Comparison of ENCODE assay signal across 8 mouse cellular contexts in genomic region chr19:46045696-46046311, GRCm38 (mm10). TPM values are rescaled to one million over a fixed set of nuclear protein-coding genes. Genes with fewer than 3 reads are reported as not detected.
DNase-seq lines count a peak whose midpoint lies in the region; ATAC-seq and TF ChIP-seq lines count a peak whose summit lies in the region.

No protein-coding gene starts in this region.

- no peaks in the 10 kb centered on the region for H3K27me3 ChIP-seq in embryonic facial prominence, embryonic 10.5 days (replicated peaks; ENCODE audit: low read depth, poor library complexity, severe bottlenecking)
- H3K27me3 ChIP-seq in heart, embryonic 10.5 days (ENCODE audit: insufficient read depth, poor library complexity, severe bottlenecking), result no peaks in the 10 kb centered on the region
- no peaks in the 10 kb centered on the region for H3K27me3 ChIP-seq in kidney, embryonic 14.5 days (ENCODE audit: control insufficient read depth, insufficient read depth, low read length)

- TF ChIP-seq CTCF in lung, adult 2 months (IDR thresholded peaks at IDR 0.05; ENCODE audit: insufficient read depth, low read length), result no peak
- no peak for TF ChIP-seq CTCF in olfactory bulb, adult 2 months (IDR thresholded peaks at IDR 0.05; ENCODE audit: insufficient read depth, low read depth, low read length)

- H3K4me1 ChIP-seq in embryonic facial prominence, embryonic 10.5 days, result peaks cover 63% of the 10 kb centered on the region
- peaks cover 58% of the 10 kb centered on the region for H3K4me1 ChIP-seq in heart, embryonic 10.5 days
- H3K4me1 ChIP-seq in kidney, embryonic 14.5 days (ENCODE audit: control insufficient read depth, insufficient read depth, low read length), result peaks cover 46% of the 10 kb centered on the region
- peaks cover 25% of the 10 kb centered on the region for H3K4me1 ChIP-seq in lung, adult 2 months (ENCODE audit: control insufficient read depth, insufficient read depth, low read length)
- peaks cover 35% of the 10 kb centered on the region for H3K4me1 ChIP-seq in olfactory bulb, adult 2 months (ENCODE audit: control insufficient read depth, insufficient read depth, low read length)

- H3K4me2 ChIP-seq in kidney, embryonic 14.5 days (replicated peaks; ENCODE audit: low read depth, low read length), result peak overlapping the region; percentile 75

- H3K9ac ChIP-seq in kidney, embryonic 14.5 days (ENCODE audit: low read depth, low read length), result peak overlapping the region; percentile 94

- 0 out of 2 replicates have a peak, but pooled peaks cover 2% of the 10 kb centered on the region for H3K36me3 ChIP-seq in embryonic facial prominence, embryonic 10.5 days (replicated peaks)
- H3K36me3 ChIP-seq in heart, embryonic 10.5 days, result no peaks in the 10 kb centered on the region
- H3K36me3 ChIP-seq in kidney, embryonic 14.5 days (ENCODE audit: control insufficient read depth, insufficient read depth, low read length), result no peaks in the 10 kb centered on the region

- WGBS in embryonic facial prominence, embryonic 10.5 days, result 0% methylated on average over 7 of the region's 7 CpGs
- WGBS in heart, embryonic 10.5 days, result 0% methylated on average over 7 of the region's 7 CpGs
- 2% methylated on average over 7 of the region's 7 CpGs for WGBS in kidney, embryonic 14.5 days
- 4% methylated on average over 7 of the region's 7 CpGs for WGBS in lung, adult 2 months
- 0% methylated on average over 7 of the region's 7 CpGs for WGBS in olfactory bulb, adult 2 months

- ATAC-seq in CD4-positive, CD25-positive, alpha-beta regulatory T cell, adult 4 months, result peak; percentile 22
- peak; percentile 63 for ATAC-seq in kidney, embryonic 14.5 days (ENCODE audit: low FRiP score, low TSS enrichment)

- peak overlapping the region; percentile 84 for H3K4me3 ChIP-seq in embryonic facial prominence, embryonic 10.5 days
- peak overlapping the region; percentile 93 for H3K4me3 ChIP-seq in heart, embryonic 10.5 days
- H3K4me3 ChIP-seq in kidney, embryonic 14.5 days (ENCODE audit: low read length), result peak overlapping the region; percentile 80
- H3K4me3 ChIP-seq in lung, adult 2 months (replicated peaks; ENCODE audit: extremely low read depth, low read depth, low read length), result peak overlapping the region; percentile 94
- peak overlapping the region; percentile 98 for H3K4me3 ChIP-seq in olfactory bulb, adult 2 months (ENCODE audit: insufficient read depth, low read depth, low read length)

- no peaks in the 10 kb centered on the region for H3K9me3 ChIP-seq in embryonic facial prominence, embryonic 10.5 days
- H3K9me3 ChIP-seq in heart, embryonic 10.5 days, result no peaks in the 10 kb centered on the region
- no peaks in the 10 kb centered on the region for H3K9me3 ChIP-seq in kidney, embryonic 14.5 days (ENCODE audit: control insufficient read depth, low read length)

- peak; percentile 95 for DNase-seq in R1 (ENCODE audit: low read depth, low spot score)
- peak; percentile 80 for DNase-seq in embryonic facial prominence, embryonic 10.5 days (ENCODE audit: low spot score)
- no peak for DNase-seq in heart, embryonic 10.5 days (ENCODE audit: low spot score)
- DNase-seq in lung, adult 2 months, result peak; percentile 51
- no peak for DNase-seq in thymus, postnatal 10 days (ENCODE audit: low spot score in 2 of 2)

- H3K27ac ChIP-seq in embryonic facial prominence, embryonic 10.5 days (replicated peaks), result peak overlapping the region; percentile 97
- H3K27ac ChIP-seq in heart, embryonic 10.5 days, result peak overlapping the region; percentile 98
- H3K27ac ChIP-seq in kidney, embryonic 14.5 days (ENCODE audit: low read depth, low read length), result peak overlapping the region; percentile 92
- H3K27ac ChIP-seq in olfactory bulb, adult 2 months (ENCODE audit: insufficient read depth, low read depth, low read length), result peak overlapping the region; percentile 99

- TF ChIP-seq POLR2A in lung, adult 2 months (IDR thresholded peaks at IDR 0.05; ENCODE audit: borderline replicate concordance, extremely low read depth, low read depth, low read length), result peak; percentile 59; the same call in 1 of the 2 replicates
- TF ChIP-seq POLR2A in olfactory bulb, adult 2 months (IDR thresholded peaks at IDR 0.05; ENCODE audit: insufficient read depth, low read depth, low read length), result no peak; the same call in 1 of the 2 replicates

RNA-seq across cellular contexts. Expression of gene Ldb1, which starts 0.8 kb away (rescaled TPM):
- polyA plus RNA-seq in CD4-positive, CD25-positive, alpha-beta regulatory T cell, adult 4 months (2017; shearing (Covaris generic)), result 10 to 100 TPM; 43.6 to 47.2 TPM
- 95.0 and 97.8 TPM in 2 replicates for polyA plus RNA-seq in embryonic facial prominence, embryonic 10.5 days (2016; fragmentation: Nextera tagmentation; extraction: Ambion mirVana)
- 62.2 and 79.7 TPM in 2 replicates for polyA plus RNA-seq in heart, embryonic 10.5 days (2016; fragmentation: Nextera tagmentation; extraction: Ambion mirVana)
- 79.6 and 97.2 TPM in 2 replicates for polyA plus RNA-seq in kidney, embryonic 14.5 days (2014; fragmentation: Nextera tagmentation; extraction: Ambion mirVana)
- 220 TPM in 2 replicates for polyA plus RNA-seq in lung, adult 2 months (2012; rRNA removed)
- polyA plus RNA-seq in olfactory bulb, adult 2 months (2012; ENCODE audit: insufficient read depth, insufficient read length, low replicate concordance, missing spikeins), result 245 TPM in 1 of 2 replicates, not detected in the other

RNA-seq across cellular contexts. Expression of gene Pprc1, which starts 1.1 kb away (rescaled TPM):
- polyA plus RNA-seq in CD4-positive, CD25-positive, alpha-beta regulatory T cell, adult 4 months (2017; shearing (Covaris generic)), result 10 to 100 TPM; 20.3 to 20.4 TPM
- polyA plus RNA-seq in embryonic facial prominence, embryonic 10.5 days (2016; fragmentation: Nextera tagmentation; extraction: Ambion mirVana), result 55.2 and 65.1 TPM in 2 replicates
- 38.9 and 50.2 TPM in 2 replicates for polyA plus RNA-seq in heart, embryonic 10.5 days (2016; fragmentation: Nextera tagmentation; extraction: Ambion mirVana)
- 39.5 and 54.4 TPM in 2 replicates for polyA plus RNA-seq in kidney, embryonic 14.5 days (2014; fragmentation: Nextera tagmentation; extraction: Ambion mirVana)
- polyA plus RNA-seq in lung, adult 2 months (2012; rRNA removed), result 18.3 and 19.3 TPM in 2 replicates
- not detected in 2 replicates for polyA plus RNA-seq in olfactory bulb, adult 2 months (2012; ENCODE audit: insufficient read depth, insufficient read length, low replicate concordance, missing spikeins)

RNA-seq across cellular contexts. Expression of gene Nolc1, which starts 29.9 kb away (rescaled TPM):
- polyA plus RNA-seq in CD4-positive, CD25-positive, alpha-beta regulatory T cell, adult 4 months (2017; shearing (Covaris generic)), result 10 to 100 TPM; 67.5 to 86.6 TPM
- 161 and 167 TPM in 2 replicates for polyA plus RNA-seq in embryonic facial prominence, embryonic 10.5 days (2016; fragmentation: Nextera tagmentation; extraction: Ambion mirVana)
- polyA plus RNA-seq in heart, embryonic 10.5 days (2016; fragmentation: Nextera tagmentation; extraction: Ambion mirVana), result 80.2 and 117 TPM in 2 replicates
- polyA plus RNA-seq in kidney, embryonic 14.5 days (2014; fragmentation: Nextera tagmentation; extraction: Ambion mirVana), result 80.6 and 114 TPM in 2 replicates
- 7.4 and 9.8 TPM in 2 replicates for polyA plus RNA-seq in lung, adult 2 months (2012; rRNA removed)
- polyA plus RNA-seq in olfactory bulb, adult 2 months (2012; ENCODE audit: insufficient read depth, insufficient read length, low replicate concordance, missing spikeins), result not detected in 2 replicates

RNA-seq across cellular contexts. Expression of gene Hps6, which starts 42.5 kb away (rescaled TPM):
- 1 to 10 TPM; 2.6 to 4.7 TPM for polyA plus RNA-seq in CD4-positive, CD25-positive, alpha-beta regulatory T cell, adult 4 months (2017; shearing (Covaris generic))
- polyA plus RNA-seq in embryonic facial prominence, embryonic 10.5 days (2016; fragmentation: Nextera tagmentation; extraction: Ambion mirVana), result 4.4 and 5.0 TPM in 2 replicates
- 7.1 and 7.4 TPM in 2 replicates for polyA plus RNA-seq in heart, embryonic 10.5 days (2016; fragmentation: Nextera tagmentation; extraction: Ambion mirVana)
- 2.8 and 4.2 TPM in 2 replicates for polyA plus RNA-seq in kidney, embryonic 14.5 days (2014; fragmentation: Nextera tagmentation; extraction: Ambion mirVana)
- 7.5 and 8.7 TPM in 2 replicates for polyA plus RNA-seq in lung, adult 2 months (2012; rRNA removed)
- polyA plus RNA-seq in olfactory bulb, adult 2 months (2012; ENCODE audit: insufficient read depth, insufficient read length, low replicate concordance, missing spikeins), result not detected in 2 replicates

RNA-seq across cellular contexts. Expression of gene Armh3, which starts 47.5 kb away (rescaled TPM):
- 10 to 100 TPM in 1 of 2 experiments, 1 to 10 TPM in 1; 9.1 to 12.8 TPM for polyA plus RNA-seq in CD4-positive, CD25-positive, alpha-beta regulatory T cell, adult 4 months (2017; shearing (Covaris generic))
- 18.4 and 19.1 TPM in 2 replicates for polyA plus RNA-seq in embryonic facial prominence, embryonic 10.5 days (2016; fragmentation: Nextera tagmentation; extraction: Ambion mirVana)
- 16.0 and 16.6 TPM in 2 replicates for polyA plus RNA-seq in heart, embryonic 10.5 days (2016; fragmentation: Nextera tagmentation; extraction: Ambion mirVana)
- 9.0 and 17.0 TPM in 2 replicates for polyA plus RNA-seq in kidney, embryonic 14.5 days (2014; fragmentation: Nextera tagmentation; extraction: Ambion mirVana)
- 6.7 and 9.5 TPM in 2 replicates for polyA plus RNA-seq in lung, adult 2 months (2012; rRNA removed)
- not detected in 2 replicates for polyA plus RNA-seq in olfactory bulb, adult 2 months (2012; ENCODE audit: insufficient read depth, insufficient read length, low replicate concordance, missing spikeins)

Comparison
In these comparisons a context has a peak if more than half of its experiments do, and no peak if none do; other contexts are left out.
1. DNase-seq: peak in R1 (single experiment), embryonic facial prominence, embryonic 10.5 days (single experiment) and lung, adult 2 months (single experiment); none in heart, embryonic 10.5 days (single experiment) and thymus, postnatal 10 days (0 of 2).
2. Peak in every context shown above with its lines, with median percentiles within 50 percentile points of each other: H3K27ac ChIP-seq and H3K4me3 ChIP-seq.